Mouse (Mus musculus) hindbrain, embryonic 11.5 days (tissue): ENCODE measurements around the gene Ccdc122. TPM values are rescaled to one million over a fixed set of nuclear protein-coding genes. Genes with fewer than 3 reads are reported as not detected.
"Not testable (repeated sequence)": the region's sequence is repeated elsewhere in the genome, so short reads cannot be mapped to it uniquely, and the experiment has no call there.

Experiments used
- ATAC-seq: fragments of 200-750 bp; cut with Nextera tagmentation; 2 replicates; pipeline ENCODE4 v1.8.0; 2017; ENCODE audit warnings: mild to moderate bottlenecking, moderate TSS enrichment, moderate library complexity; ENCODE audit not compliant: low FRiP score
- DNase-seq: peaks from one replicate; pipeline ENCODE4 v3.0.0-alpha.2; 2015; ENCODE audit warnings: low spot score
- H3K27ac ChIP-seq: fragments of 300-500 bp; sonication (generic); 2 replicates; pipeline ENCODE4 v1.5.1; 2014; ENCODE audit warnings: mild to moderate bottlenecking, low read depth, low read length
- H3K27me3 ChIP-seq: fragments of 300-500 bp; sonication (generic); 2 replicates; pipeline ENCODE4 v1.6.1; 2014; ENCODE audit warnings: mild to moderate bottlenecking, low read length, moderate library complexity, mixed read lengths; ENCODE audit not compliant: control insufficient read depth, insufficient read depth
- H3K36me3 ChIP-seq: fragments of 300-500 bp; sonication (generic); 2 replicates; pipeline ENCODE4 v1.6.1; 2014; ENCODE audit warnings: mild to moderate bottlenecking, low read length, moderate library complexity, mixed read lengths; ENCODE audit not compliant: control insufficient read depth, insufficient read depth
- H3K4me1 ChIP-seq: fragments of 300-500 bp; sonication (generic); replicated peaks from 2 replicates; pipeline ENCODE4 v1.6.1; 2014; ENCODE audit warnings: low read length, mixed read lengths; ENCODE audit not compliant: control insufficient read depth, insufficient read depth
- H3K4me2 ChIP-seq: fragments of 300-500 bp; sonication (generic); replicated peaks from 2 replicates; pipeline ENCODE4 v1.6.1; 2014; ENCODE audit warnings: mild to moderate bottlenecking, low read depth, low read length
- H3K4me3 ChIP-seq: fragments of 300-500 bp; sonication (generic); 2 replicates; pipeline ENCODE4 v1.5.1; 2014; ENCODE audit warnings: low read depth, low read length
- H3K9ac ChIP-seq: fragments of 300-500 bp; sonication (generic); 2 replicates; pipeline ENCODE4 v1.6.1; 2014; ENCODE audit warnings: low read depth, low read length
- H3K9me3 ChIP-seq: fragments of 300-500 bp; sonication (generic); 2 replicates; pipeline ENCODE4 v1.6.1; 2016; ENCODE audit warnings: low read length; ENCODE audit not compliant: control insufficient read depth
- WGBS: fragments of 180-500 bp; shearing (Covaris S2); extraction: QIAGEN DNeasy Blood & Tissue Kit; methylation state at CpG from one replicate; pipeline ENCODE4 v1.1.7; 2014; 5-methylcytosine and 5-hydroxymethylcytosine counted together
- polyA plus RNA-seq: library from polyadenylated mRNA; unstranded; fragments of >200 nt; fragmentation: Nextera tagmentation; extraction: Ambion mirVana; gene quantifications from 2 replicates; pipeline ENCODE4 v1.2.1, GENCODE M21; 2014

The Ccdc122 gene
- polyA plus RNA-seq, 1 experiment from 2014 or later = 1.4 TPM

- no peaks in the 10 kb centered on the region for H3K4me1 ChIP-seq
- H3K36me3 ChIP-seq = no peaks in the 10 kb centered on the region
Measured at GRCm38 (mm10) chr14:77053288-77053687, 16.7 kb downstream of the Ccdc122 start.

DNA sequence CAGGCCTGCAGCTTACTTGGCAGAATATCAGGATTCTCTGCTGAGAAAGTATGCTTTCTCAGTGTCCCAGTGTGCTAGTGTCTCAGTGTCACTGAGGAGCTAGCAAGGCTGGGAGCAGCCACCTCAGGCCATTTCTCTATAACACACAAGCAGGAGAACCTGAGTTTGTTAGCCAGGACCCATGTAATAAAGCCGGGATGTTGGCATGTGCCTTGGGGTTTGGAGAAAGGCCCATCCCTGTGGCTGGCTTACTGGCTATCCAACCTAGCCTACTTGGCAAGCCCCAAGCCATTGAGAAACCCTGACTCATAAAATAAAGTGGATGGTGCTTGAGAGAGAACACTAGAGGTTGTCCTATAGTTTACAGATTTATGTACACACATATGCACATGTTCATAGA is 32.8 kb downstream of the Ccdc122 start:
- Histone ChIP-seq H3K27me3 (no peaks in the 10 kb centered on the region), H3K4me1 (no peaks in the 10 kb centered on the region), H3K9ac (no peak overlapping the region), H3K36me3 (no peaks in the 10 kb centered on the region), H3K4me2 (no peak overlapping the region), H3K4me3 (no peak overlapping the region), H3K27ac (no peak overlapping the region), H3K9me3 (no peaks in the 10 kb centered on the region)
- no peak for DNase-seq
- WGBS = 88% methylated on average over 1 of the region's 1 CpGs
- ATAC-seq = no peak

More at GRCm38 (mm10) chr14:77053288-77053687, 16.7 kb downstream of the Ccdc122 start:
- no peak overlapping the region for H3K27ac ChIP-seq
- ATAC-seq (no peak), DNase-seq (no peak)
- no peak overlapping the region for H3K4me2 ChIP-seq
- H3K9ac ChIP-seq = no peak overlapping the region
- no peak overlapping the region for H3K4me3 ChIP-seq
- H3K27me3 ChIP-seq = no peaks in the 10 kb centered on the region
- no peaks in the 10 kb centered on the region for H3K9me3 ChIP-seq

GRCm38 (mm10) chr14:77081248-77081647 is 44.7 kb downstream of the Ccdc122 start:
- Histone ChIP-seq H3K27me3 (no peaks in the 10 kb centered on the region), H3K9ac (no peak overlapping the region), H3K36me3 (no peaks in the 10 kb centered on the region), H3K4me3 (no peak overlapping the region), H3K27ac (no peak overlapping the region), H3K4me1 (no peaks in the 10 kb centered on the region), H3K4me2 (no peak overlapping the region), H3K9me3 (no peaks in the 10 kb centered on the region)
- ATAC-seq (no peak), DNase-seq (no peak)
- 86% methylated on average over 5 of the region's 5 CpGs for whole genome bisulfite sequencing

- no peak overlapping the region for H3K9ac ChIP-seq
- ATAC-seq (no peak), DNase-seq (no peak)
- H3K4me2 ChIP-seq = no peak overlapping the region
- no peaks in the 10 kb centered on the region for H3K36me3 ChIP-seq
- H3K27me3 ChIP-seq = no peaks in the 10 kb centered on the region
- no peak overlapping the region for H3K27ac ChIP-seq
- no peaks in the 10 kb centered on the region for H3K9me3 ChIP-seq
- no peaks in the 10 kb centered on the region for H3K4me1 ChIP-seq
- H3K4me3 ChIP-seq = no peak overlapping the region
- 82% methylated on average over 2 of the region's 2 CpGs for WGBS
Measured at GRCm38 (mm10) chr14:77100285-77100684, 63.7 kb downstream of the Ccdc122 start.

- H3K4me1 ChIP-seq, H3K36me3 ChIP-seq, DNase-seq, H3K9ac ChIP-seq, H3K4me2 ChIP-seq, H3K4me3 ChIP-seq, H3K9me3 ChIP-seq, H3K27me3 ChIP-seq, ATAC-seq, H3K27ac ChIP-seq: not testable (repeated sequence)
- 73% methylated on average over 5 of the region's 5 CpGs for WGBS
Measured at GRCm38 (mm10) chr14:77110622-77111021, 74.0 kb downstream of the Ccdc122 start.

DNA sequence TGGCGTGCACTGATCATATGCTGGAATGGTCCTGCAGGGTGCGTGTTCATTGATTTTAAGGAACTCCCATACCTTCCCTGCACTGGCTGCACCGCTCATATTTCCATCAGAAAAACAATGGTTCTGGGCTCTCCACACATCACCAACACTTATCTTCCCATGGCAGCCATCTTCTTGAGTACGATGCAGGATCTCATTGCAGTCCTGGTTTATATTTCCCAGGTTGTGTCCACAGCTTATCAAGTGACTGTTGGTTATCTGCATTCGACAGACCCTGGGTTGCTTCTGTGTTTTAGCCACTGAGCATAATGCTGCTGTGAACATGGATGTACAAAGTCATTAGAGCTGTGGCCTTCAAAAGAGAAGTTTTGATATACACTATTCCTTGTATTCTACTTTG is 94.0 kb downstream of the Ccdc122 start:
- 89% methylated on average over 5 of the region's 5 CpGs for WGBS
- Histone ChIP-seq H3K9me3 (no peaks in the 10 kb centered on the region), H3K36me3 (no peaks in the 10 kb centered on the region), H3K27ac (no peak overlapping the region), H3K4me1 (no peaks in the 10 kb centered on the region), H3K4me2 (no peak overlapping the region), H3K9ac (no peak overlapping the region), H3K4me3 (no peak overlapping the region), H3K27me3 (no peaks in the 10 kb centered on the region)
- DNase-seq = no peak
- ATAC-seq = no peak

DNA sequence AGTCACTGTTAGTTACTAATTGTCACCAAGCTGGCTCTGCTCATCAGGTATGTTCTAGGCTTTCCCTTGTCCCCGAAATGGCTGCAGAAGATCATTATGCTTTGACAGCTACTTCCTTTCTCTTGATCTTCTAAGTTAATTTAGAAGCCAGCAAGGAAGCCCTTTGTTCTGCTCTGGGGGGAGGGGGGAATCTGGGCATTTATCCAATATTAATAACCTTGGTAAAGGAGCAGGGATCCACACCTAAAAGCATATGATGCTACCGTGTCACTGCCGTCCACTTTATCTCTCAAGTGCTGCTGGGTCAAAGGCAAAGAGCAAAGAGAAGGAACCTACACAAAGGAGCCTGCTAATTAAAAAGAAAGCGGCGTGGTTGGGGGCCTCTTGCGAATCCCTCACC is 100.4 kb downstream of the Ccdc122 start:
- Histone ChIP-seq H3K27me3 (no peaks in the 10 kb centered on the region), H3K27ac (no peak overlapping the region), H3K9ac (no peak overlapping the region), H3K36me3 (no peaks in the 10 kb centered on the region), H3K9me3 (no peaks in the 10 kb centered on the region), H3K4me1 (no peaks in the 10 kb centered on the region), H3K4me2 (no peak overlapping the region), H3K4me3 (no peak overlapping the region)
- 76% methylated on average over 6 of the region's 6 CpGs for WGBS
- DNase-seq = no peak
- ATAC-seq = no peak

DNA sequence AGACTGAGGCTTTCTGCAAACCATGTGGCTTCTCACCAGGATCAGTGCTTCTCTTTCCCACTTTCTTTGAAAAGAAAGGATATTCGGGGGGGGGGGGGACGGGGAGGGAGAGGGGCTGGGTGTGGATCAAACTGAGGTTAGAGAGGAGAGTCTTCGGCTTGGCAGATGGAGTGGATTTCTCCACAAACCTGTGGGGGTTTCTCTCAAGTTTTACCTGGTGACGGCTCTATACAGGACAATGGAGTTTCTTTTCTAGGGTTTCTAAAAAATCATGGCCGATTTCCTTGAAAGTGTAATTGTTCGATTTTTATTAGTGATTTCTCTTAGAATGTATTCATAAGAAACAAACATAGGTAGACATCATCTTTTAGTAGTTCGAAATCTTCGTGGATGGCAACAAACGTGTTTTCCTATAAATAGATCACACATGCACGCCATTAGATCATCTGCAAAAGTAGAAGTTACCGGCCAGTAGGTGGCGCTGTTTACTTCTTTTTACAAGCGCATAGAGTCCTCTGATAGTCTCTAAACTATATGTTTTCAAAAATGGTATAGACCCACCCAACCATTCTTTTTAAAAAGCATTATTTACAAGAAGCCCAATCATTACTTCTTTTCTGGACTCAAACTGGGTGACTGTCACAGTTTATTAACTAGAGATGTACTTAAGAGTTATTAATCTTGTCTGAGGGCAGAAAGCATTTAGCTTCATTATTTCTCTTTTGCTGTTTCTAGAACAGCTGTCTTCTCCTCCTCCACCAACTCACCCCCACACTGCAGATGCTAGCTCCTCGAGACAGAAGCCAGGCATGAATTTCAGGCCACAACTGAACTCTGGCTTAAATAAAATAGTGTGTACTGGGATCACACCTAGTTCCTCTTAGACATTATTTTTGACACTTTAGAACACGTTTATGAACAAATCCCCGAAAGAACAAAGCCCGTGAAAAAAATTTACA is 105.0 kb downstream of the Ccdc122 start:
- Histone ChIP-seq H3K27ac (peak overlapping the region; percentile 31; the same call in 1 of the 2 replicates), H3K4me1 (no peaks in the 10 kb centered on the region; the same call in 1 of the 2 replicates), H3K4me2 (no peak overlapping the region), H3K9ac (no peak overlapping the region), H3K27me3 (no peaks in the 10 kb centered on the region), H3K36me3 (no peaks in the 10 kb centered on the region), H3K4me3 (no peak overlapping the region), H3K9me3 (no peaks in the 10 kb centered on the region)
- ATAC-seq = peak; percentile 73; the same call in 1 of the 2 replicates
- 32% methylated on average over 16 of the region's 17 CpGs for WGBS
- DNase-seq = peak; percentile 91

GRCm38 (mm10) chr14:77145103-77145502 is 108.5 kb downstream of the Ccdc122 start:
- no peak for DNase-seq
- Histone ChIP-seq H3K9me3 (no peaks in the 10 kb centered on the region), H3K27ac (no peak overlapping the region), H3K4me1 (no peaks in the 10 kb centered on the region; the same call in 1 of the 2 replicates), H3K27me3 (no peaks in the 10 kb centered on the region), H3K4me2 (no peak overlapping the region), H3K36me3 (no peaks in the 10 kb centered on the region), H3K9ac (no peak overlapping the region), H3K4me3 (no peak overlapping the region)
- ATAC-seq = no peak
- WGBS = 89% methylated on average over 4 of the region's 4 CpGs
